Mouse (Mus musculus) hindbrain, embryonic 16.5 days (tissue): ENCODE results near the gene Galnt2. TPM values are rescaled to one million over a fixed set of nuclear protein-coding genes. Genes with fewer than 3 reads are reported as not detected.

Experiments
- ATAC-seq: fragments of 200-750 bp; cut with Nextera tagmentation; 2 replicates; pipeline ENCODE4 v1.8.0; 2017; ENCODE audit warnings: moderate TSS enrichment, moderate library complexity
- H3K27ac ChIP-seq: fragments of 300-500 bp; sonication (generic); 2 replicates; pipeline ENCODE4 v1.5.1; 2014; ENCODE audit warnings: low read depth, mild to moderate bottlenecking, control low read depth, low read length, moderate library complexity
- H3K27me3 ChIP-seq: fragments of 300-500 bp; sonication (generic); replicated peaks from 2 replicates; pipeline ENCODE4 v1.6.1; 2014; ENCODE audit warnings: low read length; ENCODE audit not compliant: control insufficient read depth, insufficient read depth
- H3K36me3 ChIP-seq: fragments of 300-500 bp; sonication (generic); 2 replicates; pipeline ENCODE4 v1.6.1; 2014; ENCODE audit warnings: mild to moderate bottlenecking, low read length, moderate library complexity, mixed read lengths; ENCODE audit not compliant: control insufficient read depth, insufficient read depth
- H3K4me1 ChIP-seq: fragments of 300-500 bp; sonication (generic); 2 replicates; pipeline ENCODE4 v1.6.1; 2014; ENCODE audit warnings: low read depth, low read length; ENCODE audit not compliant: control insufficient read depth, insufficient read depth
- H3K4me2 ChIP-seq: fragments of 300-500 bp; sonication (generic); 2 replicates; pipeline ENCODE4 v1.6.1; 2014; ENCODE audit warnings: mild to moderate bottlenecking, low read length, control low read depth, moderate library complexity
- H3K4me3 ChIP-seq: fragments of 300-500 bp; sonication (generic); 2 replicates; pipeline ENCODE4 v1.5.1; 2014; ENCODE audit warnings: mild to moderate bottlenecking, low read length, control low read depth, moderate library complexity
- H3K9ac ChIP-seq: fragments of 300-500 bp; sonication (generic); 2 replicates; pipeline ENCODE4 v1.6.1; 2014; ENCODE audit warnings: low read depth, mild to moderate bottlenecking, control low read depth, low read length, moderate library complexity
- H3K9me3 ChIP-seq: fragments of 300-500 bp; sonication (generic); 2 replicates; pipeline ENCODE4 v1.6.1; 2014; ENCODE audit warnings: mild to moderate bottlenecking, low read length, moderate library complexity; ENCODE audit not compliant: control insufficient read depth
- WGBS: fragments of 180-500 bp; shearing (Covaris S2); extraction: QIAGEN DNeasy Blood & Tissue Kit; methylation state at CpG from one replicate; pipeline ENCODE4 v1.1.7; 2014; 5-methylcytosine and 5-hydroxymethylcytosine counted together
- polyA plus RNA-seq: library from polyadenylated mRNA; unstranded; fragments of >200 nt; fragmentation: Nextera tagmentation; extraction: Ambion mirVana; gene quantifications from 2 replicates; pipeline ENCODE4 v1.2.1, GENCODE M21; 2015

The Galnt2 gene
- polyA plus RNA-seq, 1 experiment from 2014 or later = 33.8 TPM

DNA sequence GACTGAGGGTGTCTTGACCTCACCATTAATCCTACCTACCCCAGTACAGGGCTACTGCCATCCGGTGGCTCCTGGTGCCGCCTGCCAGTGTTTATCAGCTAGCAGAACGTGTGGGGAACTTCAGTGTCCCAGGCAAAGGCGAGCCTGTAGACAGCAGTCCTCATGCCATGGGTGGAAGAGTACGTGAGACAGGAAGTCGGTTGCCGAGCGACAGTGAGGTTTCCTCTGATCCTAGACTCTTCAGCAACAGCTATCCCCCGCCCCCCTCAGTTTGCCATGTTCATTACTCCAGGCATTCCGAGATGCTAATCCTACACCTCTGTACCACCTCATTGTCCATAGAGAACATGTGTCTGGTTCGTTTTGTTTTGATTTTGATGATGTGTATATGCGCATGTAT, 29.2 kb downstream of the Galnt2 start:
- no peak overlapping the region for H3K4me3 ChIP-seq
- H3K27ac ChIP-seq = no peak overlapping the region
- ATAC-seq = no peak
- WGBS = 61% methylated on average over 12 of the region's 12 CpGs
- H3K36me3 ChIP-seq = no peaks in the 10 kb centered on the region
- H3K4me2 ChIP-seq = no peak overlapping the region
- no peaks in the 10 kb centered on the region for H3K27me3 ChIP-seq
- no peaks in the 10 kb centered on the region for H3K9me3 ChIP-seq
- H3K4me1 ChIP-seq = peaks cover 44% of the 10 kb centered on the region
- H3K9ac ChIP-seq = no peak overlapping the region

GRCm38 (mm10) chr8:124263058-124263457, 31.9 kb downstream of the Galnt2 start:
- Histone ChIP-seq H3K9me3 (no peaks in the 10 kb centered on the region), H3K36me3 (no peaks in the 10 kb centered on the region), H3K4me3 (no peak overlapping the region), H3K27me3 (no peaks in the 10 kb centered on the region), H3K4me2 (no peak overlapping the region), H3K9ac (0 out of 2 replicates have a peak overlapping the region, but pooled peaks have one; percentile 2), H3K27ac (peak overlapping the region; percentile 68), H3K4me1 (peaks cover 23% of the 10 kb centered on the region)
- ATAC-seq = no peak
- WGBS = 31% methylated on average over 9 of the region's 9 CpGs

- no peak overlapping the region for H3K27ac ChIP-seq
- no peaks in the 10 kb centered on the region for H3K9me3 ChIP-seq
- no peak overlapping the region for H3K4me2 ChIP-seq
- no peaks in the 10 kb centered on the region for H3K27me3 ChIP-seq
- no peaks in the 10 kb centered on the region for H3K36me3 ChIP-seq
- H3K4me1 ChIP-seq = peaks cover 20% of the 10 kb centered on the region
- no peak overlapping the region for H3K4me3 ChIP-seq
- no peak overlapping the region for H3K9ac ChIP-seq
- 74% methylated on average over 8 of the region's 8 CpGs for WGBS
- ATAC-seq = no peak
Observed at GRCm38 (mm10) chr8:124264032-124264431, 32.8 kb downstream of the Galnt2 start.

- H3K36me3 ChIP-seq = no peaks in the 10 kb centered on the region
- peak overlapping the region; percentile 6; the same call in 1 of the 2 replicates for H3K27ac ChIP-seq
- H3K4me2 ChIP-seq = no peak overlapping the region
- ATAC-seq = no peak
- H3K27me3 ChIP-seq = no peaks in the 10 kb centered on the region
- H3K9me3 ChIP-seq = no peaks in the 10 kb centered on the region
- 86% methylated on average over 12 of the region's 12 CpGs for WGBS
- H3K4me3 ChIP-seq = no peak overlapping the region
- H3K9ac ChIP-seq = no peak overlapping the region
- peaks cover 21% of the 10 kb centered on the region for H3K4me1 ChIP-seq
Observed at GRCm38 (mm10) chr8:124264671-124265070, 33.5 kb downstream of the Galnt2 start.

GRCm38 (mm10) chr8:124265130-124265529, 33.9 kb downstream of the Galnt2 start:
- no peak overlapping the region for H3K27ac ChIP-seq
- ATAC-seq = no peak
- 93% methylated on average over 2 of the region's 2 CpGs for WGBS
- no peaks in the 10 kb centered on the region for H3K27me3 ChIP-seq
- no peak overlapping the region for H3K9ac ChIP-seq
- no peak overlapping the region for H3K4me3 ChIP-seq
- H3K4me1 ChIP-seq = peaks cover 24% of the 10 kb centered on the region
- H3K9me3 ChIP-seq = no peaks in the 10 kb centered on the region
- H3K4me2 ChIP-seq = no peak overlapping the region
- H3K36me3 ChIP-seq = no peaks in the 10 kb centered on the region

DNA sequence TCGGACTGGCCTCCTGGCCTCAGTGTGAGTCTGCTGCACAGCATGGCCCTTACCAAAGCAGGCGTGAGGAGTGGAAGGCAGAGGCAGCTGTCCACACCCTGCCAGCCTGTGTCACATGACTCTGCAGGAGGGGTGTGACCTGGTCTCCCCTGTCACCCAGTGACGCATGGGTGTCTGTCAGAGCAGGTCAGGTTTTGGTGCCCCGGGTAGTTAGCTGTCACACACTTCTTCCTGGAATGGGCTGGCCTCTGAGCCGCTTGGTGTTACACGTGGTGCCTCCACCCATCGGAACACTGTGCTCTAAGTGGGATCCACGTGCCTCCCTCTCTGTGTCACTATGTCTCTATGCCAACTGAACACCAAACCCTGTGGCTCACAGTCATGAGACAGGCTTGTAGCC, 34.6 kb downstream of the Galnt2 start:
- Histone ChIP-seq H3K27me3 (no peaks in the 10 kb centered on the region), H3K4me1 (peaks cover 27% of the 10 kb centered on the region), H3K4me2 (no peak overlapping the region), H3K36me3 (no peaks in the 10 kb centered on the region), H3K9me3 (no peaks in the 10 kb centered on the region), H3K4me3 (no peak overlapping the region), H3K27ac (no peak overlapping the region), H3K9ac (no peak overlapping the region)
- no peak for ATAC-seq
- WGBS = 80% methylated on average over 8 of the region's 8 CpGs

DNA sequence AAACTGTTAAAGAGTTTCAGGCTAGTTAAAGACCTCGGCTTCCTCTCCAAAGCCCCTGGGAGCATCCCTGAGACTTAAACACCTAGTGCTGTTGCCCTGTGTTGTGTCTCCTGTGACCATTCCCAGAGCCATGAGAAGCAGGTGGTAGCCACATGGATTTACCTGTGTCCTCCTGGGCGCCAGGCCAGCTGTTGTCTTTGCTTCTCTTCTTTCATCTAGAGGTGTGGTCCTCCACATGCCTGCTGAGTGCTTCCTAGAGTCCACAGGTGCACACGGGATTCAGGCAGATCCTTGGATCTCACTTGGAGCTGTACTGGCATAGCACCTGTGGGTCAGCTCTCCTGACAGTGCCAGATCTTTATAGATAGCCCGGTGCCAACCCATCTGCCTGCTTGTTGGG, 36.0 kb downstream of the Galnt2 start:
- Histone ChIP-seq H3K36me3 (no peaks in the 10 kb centered on the region), H3K9ac (no peak overlapping the region), H3K4me1 (peaks cover 27% of the 10 kb centered on the region), H3K27me3 (no peaks in the 10 kb centered on the region), H3K4me2 (no peak overlapping the region), H3K27ac (no peak overlapping the region), H3K4me3 (no peak overlapping the region), H3K9me3 (no peaks in the 10 kb centered on the region)
- no peak for ATAC-seq
- WGBS = 91% methylated on average over 4 of the region's 4 CpGs

GRCm38 (mm10) chr8:124270504-124270903, 39.3 kb downstream of the Galnt2 start:
- H3K27me3 ChIP-seq = no peaks in the 10 kb centered on the region
- peaks cover 11% of the 10 kb centered on the region for H3K4me1 ChIP-seq
- no peak overlapping the region for H3K4me3 ChIP-seq
- no peaks in the 10 kb centered on the region for H3K9me3 ChIP-seq
- H3K9ac ChIP-seq = no peak overlapping the region
- no peaks in the 10 kb centered on the region for H3K36me3 ChIP-seq
- H3K27ac ChIP-seq = no peak overlapping the region
- no peak overlapping the region for H3K4me2 ChIP-seq
- 90% methylated on average over 6 of the region's 6 CpGs for WGBS
- ATAC-seq = no peak

DNA sequence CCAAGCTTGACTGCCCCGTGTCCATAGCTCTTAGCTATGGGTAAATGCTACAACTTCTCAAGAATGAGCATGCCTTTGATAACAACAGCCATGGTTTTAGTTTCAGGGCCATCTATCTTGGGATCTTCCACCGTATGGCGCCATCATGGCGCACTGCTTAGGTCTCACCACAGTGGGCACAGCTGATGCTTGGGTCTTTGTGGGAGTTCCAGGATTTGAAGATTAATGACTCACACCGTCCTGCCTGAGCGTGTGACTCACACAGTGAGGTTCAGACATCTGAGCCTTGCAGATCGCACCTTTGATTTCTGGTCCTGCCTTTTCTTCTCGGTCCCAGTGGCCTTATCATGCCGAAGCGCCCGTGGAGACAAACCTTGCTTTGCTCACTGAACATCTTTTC, 39.7 kb downstream of the Galnt2 start:
- H3K4me1 ChIP-seq = peaks cover 11% of the 10 kb centered on the region
- H3K4me3 ChIP-seq = no peak overlapping the region
- no peak overlapping the region for H3K4me2 ChIP-seq
- ATAC-seq = no peak
- no peak overlapping the region; the same call in 1 of the 2 replicates for H3K27ac ChIP-seq
- H3K9ac ChIP-seq = no peak overlapping the region
- H3K27me3 ChIP-seq = no peaks in the 10 kb centered on the region
- no peaks in the 10 kb centered on the region for H3K36me3 ChIP-seq
- no peaks in the 10 kb centered on the region for H3K9me3 ChIP-seq
- 79% methylated on average over 11 of the region's 11 CpGs for WGBS

GRCm38 (mm10) chr8:124271518-124271917, 40.3 kb downstream of the Galnt2 start:
- H3K4me1 ChIP-seq = peaks cover 11% of the 10 kb centered on the region
- no peak overlapping the region for H3K4me3 ChIP-seq
- H3K36me3 ChIP-seq = no peaks in the 10 kb centered on the region
- H3K27me3 ChIP-seq = no peaks in the 10 kb centered on the region
- no peak overlapping the region for H3K9ac ChIP-seq
- no peaks in the 10 kb centered on the region for H3K9me3 ChIP-seq
- no peak for ATAC-seq
- 91% methylated on average over 12 of the region's 12 CpGs for WGBS
- H3K27ac ChIP-seq = no peak overlapping the region
- H3K4me2 ChIP-seq = no peak overlapping the region
